Mouse (Mus musculus) kidney, postnatal 14 days (tissue): Measurements from ENCODE around the gene Erbb2.
A peak's percentile ranks its signal among the peaks of the same experiment; 100 is the strongest.
"Not testable (repeated sequence)": the region's sequence is repeated elsewhere in the genome, so short reads cannot be mapped to it uniquely, and the experiment has no call there.

ENCODE experiments used
- DNase-seq: peaks from one replicate; pipeline ENCODE4 v3.0.0; 2022; ENCODE audit warnings: mixed read lengths

The Erbb2 gene

DNA sequence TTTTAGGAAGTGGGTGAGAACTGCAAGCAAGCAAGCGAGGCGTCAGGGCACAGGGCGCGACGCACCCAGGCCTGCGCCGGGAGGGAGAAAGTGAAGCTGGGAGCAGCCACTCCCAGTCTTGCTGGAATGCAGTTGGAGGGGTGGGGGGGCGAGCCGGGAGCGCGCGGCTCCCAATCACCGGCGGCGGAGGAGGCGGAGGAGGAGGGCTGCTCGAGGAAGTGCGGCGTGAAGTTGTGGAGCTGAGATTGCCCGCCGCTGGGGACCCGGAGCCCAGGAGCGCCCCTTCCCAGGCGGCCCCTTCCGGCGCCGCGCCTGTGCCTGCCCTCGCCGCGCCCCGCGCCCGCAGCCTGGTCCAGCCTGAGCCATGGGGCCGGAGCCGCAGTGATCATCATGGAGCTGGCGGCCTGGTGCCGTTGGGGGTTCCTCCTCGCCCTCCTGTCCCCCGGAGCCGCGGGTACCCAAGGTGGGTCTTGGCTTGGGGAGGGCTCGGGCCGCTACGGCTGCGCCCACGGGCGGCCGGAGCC, at the start of gene Erbb2:
Gene Erbb2 (plus strand): TSS at position 198 of the 524 bp plus-strand sequence.
- DNase-seq: peak; percentile 93

GRCm38 (mm10) chr11:98363817-98364216, 48.5 kb upstream of the Erbb2 start:
- DNase-seq: no peak

DNA sequence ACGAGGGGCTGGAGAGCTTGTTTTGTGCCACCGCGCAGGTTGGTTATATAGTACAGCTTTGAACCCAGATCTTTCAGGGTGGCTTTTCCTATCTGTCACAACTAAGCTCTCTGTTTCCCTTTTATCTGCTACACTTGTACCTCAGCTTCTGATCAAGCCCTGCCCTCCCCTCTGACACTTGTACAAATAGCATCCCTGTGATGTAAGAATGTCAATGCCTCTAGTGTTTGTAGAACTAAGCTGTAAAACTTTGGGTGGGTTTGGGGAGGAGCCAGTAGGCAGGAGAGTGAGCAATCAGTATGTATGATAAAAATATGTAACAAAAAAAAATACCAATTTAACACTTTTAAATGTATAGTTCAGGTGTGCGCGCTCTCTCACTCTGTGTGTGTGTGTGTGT, 47.9 kb upstream of the Erbb2 start:
- DNase-seq: no peak

DNA sequence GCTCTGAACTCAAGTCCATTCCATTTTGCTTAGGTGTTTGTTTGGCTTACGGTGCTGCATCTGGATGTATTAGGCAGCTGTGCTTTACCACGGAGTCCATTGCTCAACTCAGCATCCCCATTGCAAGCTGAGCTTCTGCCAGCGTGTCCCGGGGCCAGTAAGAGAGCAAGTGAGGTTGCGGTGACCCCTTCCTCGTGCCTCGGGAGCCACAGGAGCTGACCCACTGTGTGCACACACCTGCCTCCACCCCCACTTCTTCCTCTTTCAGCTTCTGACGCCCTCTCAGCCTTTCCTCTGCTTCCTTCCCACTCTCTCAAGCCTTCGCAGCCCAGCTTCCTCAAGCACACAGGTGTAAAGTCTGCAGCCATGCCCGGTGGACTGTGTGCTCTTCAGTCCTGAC, 46.0 kb upstream of the Erbb2 start:
- DNase-seq: no peak

DNA sequence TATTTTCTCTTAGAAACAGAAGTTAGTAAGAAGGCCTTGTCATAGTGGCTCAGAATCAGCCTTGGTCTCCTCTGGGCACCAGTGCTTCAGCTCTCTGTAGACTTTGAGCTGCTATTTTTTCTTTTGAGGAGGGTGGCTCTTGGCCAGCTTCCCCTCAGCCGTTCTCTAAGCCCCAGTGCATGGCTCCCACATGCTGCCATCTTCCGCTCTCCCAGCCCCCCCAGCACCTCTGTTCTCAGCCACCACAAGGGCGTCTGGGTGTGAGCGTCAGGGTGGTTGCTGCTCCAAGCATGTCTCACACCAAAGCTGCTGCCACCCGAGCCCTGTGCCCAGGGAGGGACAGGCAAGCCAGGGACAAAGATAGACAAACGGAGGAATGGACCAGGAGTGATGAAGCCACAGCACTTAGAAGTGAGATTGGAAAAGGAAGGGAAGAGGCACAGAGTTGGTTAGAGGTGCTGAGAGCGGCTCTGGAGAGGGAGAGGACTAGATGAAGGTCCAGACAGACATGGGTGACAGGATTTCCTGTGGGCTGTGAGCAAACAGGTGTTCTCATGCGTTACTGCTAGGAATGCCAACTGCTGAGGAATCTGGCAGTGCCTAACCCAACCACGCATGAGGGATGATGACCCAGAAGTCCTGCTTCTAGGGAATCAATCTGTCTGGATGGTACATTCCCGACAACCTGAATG, 45.0 kb upstream of the Erbb2 start:
- no peak for DNase-seq

GRCm38 (mm10) chr11:98367863-98368186, 44.4 kb upstream of the Erbb2 start:
- DNase-seq: no peak

DNA sequence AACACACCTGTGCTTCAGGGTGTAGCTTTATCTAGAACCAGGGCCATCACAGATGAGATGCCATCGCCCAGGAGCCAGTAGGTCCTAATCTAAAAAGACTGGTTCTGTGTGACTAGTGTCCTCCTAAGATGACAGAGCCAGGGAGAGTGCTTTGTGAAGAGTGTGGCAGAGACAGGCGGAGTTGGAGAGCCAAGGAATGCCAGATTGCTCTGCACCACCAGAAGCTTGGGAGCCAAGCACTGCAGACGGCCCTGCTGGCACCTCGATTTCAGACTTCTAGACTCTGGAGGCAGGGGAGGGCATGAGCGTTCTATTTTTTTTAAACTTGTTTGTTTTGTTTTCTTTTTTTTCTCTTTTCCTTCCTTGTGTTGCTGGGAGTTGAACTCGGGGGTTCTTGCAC, 42.9 kb upstream of the Erbb2 start:
- no peak for DNase-seq

DNA sequence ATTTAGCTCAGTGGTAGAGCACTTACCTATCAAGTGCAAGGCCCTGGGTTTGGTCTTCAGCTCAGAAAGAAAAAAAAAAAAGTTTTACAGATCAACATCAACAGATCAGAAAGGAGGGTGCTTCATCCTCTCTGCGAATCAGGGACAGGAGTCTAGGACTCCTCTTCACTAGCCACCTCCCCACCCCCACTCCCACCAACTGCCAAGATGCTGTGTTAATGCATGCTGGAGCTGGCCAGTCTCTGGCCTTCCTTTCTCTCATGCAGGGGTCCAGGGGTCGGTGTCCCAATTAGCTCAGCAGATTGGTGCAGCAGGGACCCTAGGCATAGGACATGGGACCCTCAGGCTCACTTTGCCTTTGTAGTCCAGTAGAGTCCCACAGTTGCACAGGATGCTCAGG, 41.7 kb upstream of the Erbb2 start:
- DNase-seq: no peak

- DNase-seq: no peak
Measured at GRCm38 (mm10) chr11:98371556-98372240, 40.6 kb upstream of the Erbb2 start.

DNA sequence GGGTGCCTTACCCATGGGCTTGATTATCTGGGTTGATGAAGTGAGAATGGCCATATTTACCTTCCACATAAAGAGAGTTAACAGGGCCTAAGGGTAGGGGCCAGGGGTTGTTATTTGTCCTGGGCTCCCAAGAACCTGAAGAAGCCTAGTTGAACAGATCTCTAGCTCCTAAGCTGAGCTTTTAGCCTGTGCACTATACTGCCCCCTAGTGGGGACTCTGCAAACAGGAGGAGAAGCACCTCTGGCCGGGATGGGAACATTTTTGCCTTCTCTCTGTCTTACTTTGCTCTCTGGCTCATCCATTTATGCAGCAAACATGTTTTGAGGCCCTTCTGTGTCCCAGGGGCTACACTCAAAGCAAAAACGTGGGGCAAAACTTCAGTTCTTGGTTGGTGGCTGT, 39.9 kb upstream of the Erbb2 start:
- peak; percentile 64 for DNase-seq

DNA sequence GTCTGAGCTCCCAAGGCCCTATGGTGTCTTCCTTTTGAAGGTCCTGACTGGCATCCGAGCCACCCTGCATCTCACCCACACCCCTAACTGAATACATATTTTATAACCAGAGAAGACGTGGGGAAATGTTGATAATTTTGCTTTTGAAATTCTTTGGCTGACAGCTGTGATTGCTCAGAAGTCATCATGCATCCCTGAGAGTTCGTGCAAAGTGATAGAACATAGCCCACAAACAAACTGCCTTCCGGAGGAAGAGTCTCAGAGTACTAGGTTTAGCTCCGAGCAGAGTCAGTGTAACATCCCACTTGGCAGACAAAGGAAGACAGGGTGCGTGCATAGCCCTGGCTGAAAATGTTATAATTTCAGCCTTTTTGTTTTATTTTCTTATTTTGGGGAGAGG, 39.0 kb upstream of the Erbb2 start:
- no peak for DNase-seq

GRCm38 (mm10) chr11:98374266-98374665, 38.0 kb upstream of the Erbb2 start:
- DNase-seq: no peak

DNA sequence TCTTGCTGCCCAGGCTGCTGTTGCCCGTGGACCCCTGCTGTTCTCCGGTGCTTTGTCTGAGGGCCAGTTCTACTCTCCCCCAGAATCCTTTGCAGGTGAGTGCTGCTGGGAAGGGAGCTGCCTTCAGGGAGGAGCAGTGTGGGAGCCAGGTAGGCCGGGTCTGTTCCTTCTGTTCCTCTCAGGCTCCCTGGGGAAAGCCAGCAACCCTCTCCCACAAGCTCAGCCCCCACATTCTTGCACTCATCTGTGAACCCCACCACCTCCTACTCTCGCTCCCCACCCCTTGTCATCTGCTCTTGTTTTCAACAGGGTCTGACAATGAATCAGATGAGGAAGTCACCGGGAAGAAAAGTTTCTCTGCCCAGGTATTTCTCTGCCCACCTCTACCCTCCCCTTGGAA, 35.5 kb upstream of the Erbb2 start:
- DNase-seq: no peak

- no peak for DNase-seq
Measured at GRCm38 (mm10) chr11:98377787-98378186, 34.5 kb upstream of the Erbb2 start.

GRCm38 (mm10) chr11:98379379-98379778, 32.9 kb upstream of the Erbb2 start:
- DNase-seq: no peak

- DNase-seq: peak; percentile 64
Measured at GRCm38 (mm10) chr11:98380106-98380505, 32.2 kb upstream of the Erbb2 start.

DNA sequence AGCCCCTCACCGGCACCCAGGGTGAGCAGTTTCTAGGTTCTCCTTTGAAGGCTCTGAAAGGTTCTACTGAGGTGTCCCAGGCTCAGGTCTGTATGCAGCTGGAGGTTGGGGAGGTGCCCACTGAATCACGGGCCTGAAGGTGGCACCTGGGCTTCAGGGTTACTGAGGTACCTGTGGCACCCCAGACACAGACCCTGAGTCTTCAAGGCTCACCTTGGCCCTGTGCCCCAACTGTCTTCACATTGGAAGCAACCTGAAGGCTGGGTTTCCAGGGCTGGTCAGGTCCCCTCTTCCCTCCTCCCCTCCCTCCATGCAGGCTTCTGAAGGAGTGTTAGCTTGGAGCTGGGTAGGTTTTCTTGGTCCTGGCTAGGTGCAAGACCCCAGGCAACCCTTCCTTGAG, 30.6 kb upstream of the Erbb2 start:
- no peak for DNase-seq

- not testable (repeated sequence) for DNase-seq
Measured at GRCm38 (mm10) chr11:98382405-98382804, 29.9 kb upstream of the Erbb2 start.

GRCm38 (mm10) chr11:98383261-98384030, 28.8 kb upstream of the Erbb2 start, which contains the start of gene Tcap:
Gene Tcap (plus strand): TSS chr11:98383811.
- no peak for DNase-seq

GRCm38 (mm10) chr11:98384216-98384615, 28.1 kb upstream of the Erbb2 start:
- DNase-seq: no peak

GRCm38 (mm10) chr11:98384721-98385637, 27.3 kb upstream of the Erbb2 start:
- no peak for DNase-seq
